Mouse (Mus musculus) megakaryocyte, embryonic 14.5 days (primary cell): ENCODE data around the gene Camp. TPM values are rescaled to one million over a fixed set of nuclear protein-coding genes. Genes with fewer than 3 reads are reported as not detected.

Experiments
- H3K27me3 ChIP-seq: replicated peaks from 2 replicates; pipeline ENCODE3; 2012; ENCODE audit warnings: inconsistent platforms
- H3K36me3 ChIP-seq: replicated peaks from 2 replicates; pipeline ENCODE3; 2012; ENCODE audit warnings: low read length, inconsistent platforms, mixed read lengths
- H3K4me1 ChIP-seq: 2 replicates; pipeline ENCODE4 v1.6.1; 2012; ENCODE audit warnings: inconsistent platforms
- H3K4me3 ChIP-seq: replicated peaks from 2 replicates; pipeline ENCODE3; 2012; ENCODE audit warnings: moderate library complexity, mild to moderate bottlenecking, inconsistent platforms
- H3K9me3 ChIP-seq: 2 replicates; pipeline ENCODE4 v1.6.1; 2012; ENCODE audit warnings: inconsistent platforms
- FLI1 ChIP-seq: IDR thresholded peaks from 2 replicates; pipeline ENCODE4 v1.6.1; 2012; ENCODE audit warnings: low read length, inconsistent platforms, mixed read lengths
- GATA1 ChIP-seq: IDR thresholded peaks from 3 replicates; pipeline ENCODE4 v1.6.1; 2012; ENCODE audit warnings: mixed read lengths, low read length, inconsistent platforms, borderline replicate concordance
- polyA plus RNA-seq: library from polyadenylated mRNA; stranded (reverse); fragments of >175 nt; gene quantifications from 2 replicates; pipeline ENCODE4 v1.2.3, GENCODE M21; 2012; ENCODE audit warnings: low replicate concordance; ENCODE audit not compliant: insufficient read depth

Camp gene
- 9.6 TPM in 1 of 2 replicates, not detected in the other for polyA plus RNA-seq

DNA sequence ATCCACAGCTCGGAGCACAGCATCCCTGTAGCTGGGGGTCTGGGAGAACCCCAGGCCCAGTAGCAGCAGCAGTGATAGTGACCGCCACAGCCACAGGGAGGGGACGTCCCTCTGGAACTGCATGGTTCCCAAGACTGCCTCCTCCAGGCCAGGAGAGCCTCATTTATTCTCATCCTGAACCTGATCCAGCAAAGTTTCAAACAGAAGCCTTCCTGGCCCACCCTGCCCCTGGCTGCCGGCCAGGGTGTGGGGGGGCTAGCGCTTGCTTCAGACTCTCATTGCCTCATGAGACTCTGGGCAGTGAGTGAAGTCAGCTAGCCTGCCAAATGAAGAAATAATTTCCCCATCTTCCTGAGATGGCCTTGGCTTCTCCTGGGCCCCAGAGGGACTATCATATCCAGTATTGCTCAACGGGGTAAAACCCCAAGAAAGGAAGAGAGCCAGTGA, at the start of gene Camp:
TSS of gene Camp (minus strand) at position 306 of the 447 bp plus-strand sequence.
- Histone ChIP-seq H3K9me3 (no peaks in the 10 kb centered on the region), H3K27me3 (no peaks in the 10 kb centered on the region), H3K4me1 (no peaks in the 10 kb centered on the region), H3K36me3 (peaks cover 4% of the 10 kb centered on the region), H3K4me3 (no peak within 1 kb of the TSS)
- no peak for TF ChIP-seq GATA1
- TF ChIP-seq FLI1, result no peak

DNA sequence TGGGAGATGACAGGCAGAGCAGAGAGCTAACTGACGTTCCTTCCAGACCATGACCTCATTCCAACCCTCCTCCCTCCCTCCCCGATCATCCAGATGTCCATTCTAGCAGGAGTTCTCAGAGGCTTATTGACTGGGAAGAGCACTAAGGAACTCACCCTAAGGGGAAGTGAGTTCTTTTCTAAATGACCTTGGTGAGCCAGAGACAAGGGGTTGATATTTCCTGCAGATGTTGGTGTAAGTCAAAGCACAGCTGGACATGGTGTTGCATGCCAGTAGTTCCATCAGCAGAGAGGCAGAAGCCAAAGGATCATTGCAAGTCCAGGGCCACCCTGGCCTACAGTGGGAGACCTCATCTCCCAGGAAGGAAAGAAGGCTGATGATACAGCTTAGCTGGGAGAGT, 48.6 kb upstream of the Camp start:
- H3K27me3 ChIP-seq, result peaks cover 7% of the 10 kb centered on the region
- peaks cover 34% of the 10 kb centered on the region for H3K36me3 ChIP-seq
- H3K4me3 ChIP-seq, result no peak overlapping the region
- no peaks in the 10 kb centered on the region for H3K9me3 ChIP-seq
- H3K4me1 ChIP-seq, result peaks cover 30% of the 10 kb centered on the region
- no peak for TF ChIP-seq FLI1

DNA sequence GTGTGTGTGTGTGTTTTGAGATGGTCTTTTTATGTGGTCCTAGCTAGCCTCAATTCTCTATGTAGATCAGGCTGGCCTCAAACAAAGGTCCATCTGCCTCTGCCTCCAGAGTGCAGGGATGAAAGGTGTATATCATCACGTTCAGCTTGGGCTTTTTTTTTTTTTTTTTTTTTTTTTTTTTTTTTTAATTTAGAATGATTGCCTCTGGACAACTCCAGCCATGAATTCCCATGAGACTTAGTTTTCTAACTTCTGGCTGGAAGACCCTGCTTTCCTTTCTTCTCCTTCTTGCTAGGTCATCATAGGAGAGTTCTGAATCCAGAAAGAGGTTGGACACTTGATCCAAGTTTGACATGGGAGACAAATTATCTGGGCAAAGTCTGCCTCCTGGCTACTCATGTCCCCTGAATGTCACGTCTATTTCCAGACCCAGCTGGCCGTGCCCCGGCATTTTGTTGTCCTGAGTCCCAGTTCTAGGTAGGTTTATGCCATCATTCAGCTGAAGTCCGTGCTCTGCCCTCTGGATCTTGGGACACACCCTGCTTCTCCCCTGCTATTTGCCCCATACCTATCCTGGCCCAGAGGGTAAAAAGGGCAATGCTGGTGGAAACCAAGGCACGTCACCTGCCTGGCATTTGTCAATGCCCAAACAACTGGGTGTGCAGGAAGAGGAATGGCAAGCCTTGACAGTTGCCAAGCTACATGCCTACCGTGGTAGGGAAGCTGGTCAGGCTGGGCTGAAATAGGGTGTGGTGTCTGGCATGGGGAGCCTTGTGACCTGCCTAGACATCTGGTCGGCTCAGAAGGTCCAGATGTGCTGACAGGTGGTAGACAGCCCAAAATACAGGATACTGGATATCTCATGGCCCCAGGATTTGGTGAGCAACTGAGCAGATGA, 47.1 kb upstream of the Camp start:
- peaks cover 5% of the 10 kb centered on the region for H3K27me3 ChIP-seq
- H3K4me1 ChIP-seq, result peaks cover 19% of the 10 kb centered on the region
- H3K9me3 ChIP-seq, result no peaks in the 10 kb centered on the region
- peaks cover 48% of the 10 kb centered on the region for H3K36me3 ChIP-seq
- TF ChIP-seq GATA1, result no peak
- TF ChIP-seq FLI1, result no peak
- no peak overlapping the region for H3K4me3 ChIP-seq

DNA sequence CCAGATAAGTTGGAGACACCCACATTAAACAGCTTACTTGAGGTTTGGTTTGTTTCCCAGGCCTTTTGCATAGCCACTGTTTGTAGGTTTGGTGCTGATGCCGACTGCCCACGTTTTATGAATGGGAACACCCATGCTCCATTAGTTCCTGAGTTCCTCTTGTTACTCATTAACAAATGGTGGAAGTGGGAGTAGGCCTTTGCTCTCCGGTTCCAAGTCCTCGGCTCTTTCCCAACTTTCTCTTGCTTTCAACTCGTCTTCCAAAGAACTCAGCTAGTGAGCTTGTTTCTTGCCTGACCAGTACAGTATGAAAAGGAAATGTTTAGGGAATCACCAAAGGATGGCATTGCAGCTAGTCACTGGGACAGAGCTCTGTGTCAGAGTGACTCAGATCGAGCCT, 46.2 kb upstream of the Camp start:
- peaks cover 57% of the 10 kb centered on the region for H3K36me3 ChIP-seq
- peaks cover 3% of the 10 kb centered on the region for H3K27me3 ChIP-seq
- H3K4me3 ChIP-seq, result no peak overlapping the region
- no peaks in the 10 kb centered on the region for H3K9me3 ChIP-seq
- peaks cover 19% of the 10 kb centered on the region for H3K4me1 ChIP-seq
- no peak for TF ChIP-seq FLI1
- no peak for TF ChIP-seq GATA1

DNA sequence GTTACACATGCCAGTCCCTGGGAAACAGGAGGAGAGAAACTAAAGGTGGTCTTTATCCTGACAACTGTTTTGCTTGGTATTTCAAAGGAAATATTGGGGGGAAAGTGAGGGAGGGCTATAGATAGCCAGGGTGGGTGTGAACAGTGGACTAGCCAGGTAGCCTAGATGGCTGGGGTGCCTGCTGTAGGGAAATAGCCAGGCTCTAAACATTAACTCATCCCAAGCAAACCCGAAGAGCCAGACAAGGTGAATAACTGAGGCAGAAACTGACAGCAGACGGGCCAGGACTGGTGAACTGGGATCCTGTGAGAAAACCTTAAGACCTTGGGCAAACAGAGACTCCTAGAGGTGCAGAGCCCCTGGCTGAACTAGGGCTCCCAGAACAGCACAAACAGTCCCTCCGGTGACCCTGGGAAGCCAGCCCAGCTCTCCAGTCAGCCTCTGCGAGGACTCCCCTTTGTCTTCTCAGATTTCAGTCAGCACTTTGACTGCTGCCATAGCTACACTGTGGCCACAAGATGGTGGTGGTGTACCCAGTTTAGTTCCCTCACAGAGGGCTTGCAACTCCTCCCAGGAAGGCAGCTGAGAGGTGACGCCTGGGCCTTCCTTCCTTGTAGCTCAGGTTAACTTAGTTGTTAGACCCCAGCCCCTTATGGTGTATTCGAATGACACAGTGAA, 45.1 kb upstream of the Camp start:
- Histone ChIP-seq H3K36me3 (peaks cover 68% of the 10 kb centered on the region), H3K4me3 (no peak overlapping the region), H3K27me3 (no peaks in the 10 kb centered on the region), H3K9me3 (no peaks in the 10 kb centered on the region), H3K4me1 (peaks cover 19% of the 10 kb centered on the region)
- no peak for TF ChIP-seq FLI1
- no peak for TF ChIP-seq GATA1

DNA sequence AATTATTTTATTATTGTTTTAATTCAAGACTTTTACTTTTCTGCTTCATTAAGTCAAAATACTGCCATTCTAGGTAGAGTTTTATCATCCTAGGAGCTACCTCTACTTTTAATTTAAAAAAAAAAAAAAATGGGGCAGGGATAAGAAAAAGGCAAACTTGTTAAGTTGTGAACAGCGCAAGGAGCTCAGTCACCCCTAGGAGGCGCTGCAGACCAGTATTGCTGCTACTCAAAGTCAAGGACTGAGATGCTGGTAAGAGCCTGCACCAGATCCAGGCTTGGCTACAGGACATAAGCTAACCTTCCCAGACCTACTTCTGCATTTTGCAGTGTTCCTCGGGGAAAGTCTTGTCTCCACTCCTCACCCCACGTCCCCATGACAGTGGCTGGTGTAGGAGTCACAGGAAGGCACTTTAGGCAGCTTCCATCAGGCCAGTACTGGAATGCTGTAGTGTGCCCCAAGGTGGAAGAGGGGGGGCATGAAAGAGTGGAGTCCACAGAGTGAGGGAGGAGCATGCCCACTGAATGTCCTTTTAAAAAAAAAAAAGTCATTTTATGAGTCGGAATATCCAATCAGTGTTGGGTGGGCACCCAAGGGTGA, 43.3 kb upstream of the Camp start:
- Histone ChIP-seq H3K4me3 (no peak overlapping the region), H3K27me3 (no peaks in the 10 kb centered on the region), H3K9me3 (no peaks in the 10 kb centered on the region), H3K36me3 (peaks cover 86% of the 10 kb centered on the region), H3K4me1 (peaks cover 12% of the 10 kb centered on the region)
- no peak for TF ChIP-seq FLI1
- TF ChIP-seq GATA1, result no peak

DNA sequence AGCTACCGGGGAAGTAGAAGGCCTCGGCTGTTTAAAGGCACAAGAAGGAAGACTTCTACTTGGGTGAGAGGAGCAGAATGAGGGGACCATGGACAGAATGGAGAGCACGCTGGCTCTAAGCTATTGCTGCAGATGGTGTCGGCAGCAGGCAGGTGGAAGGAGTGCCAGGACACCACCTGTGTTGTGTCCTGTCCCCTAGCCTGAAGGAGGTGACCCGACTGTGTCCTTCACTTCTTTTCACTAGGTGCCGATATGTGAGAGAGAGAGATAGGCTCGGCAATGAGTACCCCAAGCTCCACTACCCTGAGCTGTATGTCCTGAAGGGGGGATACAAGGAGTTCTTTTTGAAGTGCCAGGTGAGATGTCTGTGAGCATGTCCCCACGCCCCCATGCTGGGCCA, 42.1 kb upstream of the Camp start:
- TF ChIP-seq FLI1, result no peak
- no peak for TF ChIP-seq GATA1
- Histone ChIP-seq H3K36me3 (peaks cover 93% of the 10 kb centered on the region), H3K27me3 (no peaks in the 10 kb centered on the region), H3K4me3 (no peak overlapping the region), H3K9me3 (no peaks in the 10 kb centered on the region), H3K4me1 (peaks cover 11% of the 10 kb centered on the region; the same call in 1 of the 2 replicates)

DNA sequence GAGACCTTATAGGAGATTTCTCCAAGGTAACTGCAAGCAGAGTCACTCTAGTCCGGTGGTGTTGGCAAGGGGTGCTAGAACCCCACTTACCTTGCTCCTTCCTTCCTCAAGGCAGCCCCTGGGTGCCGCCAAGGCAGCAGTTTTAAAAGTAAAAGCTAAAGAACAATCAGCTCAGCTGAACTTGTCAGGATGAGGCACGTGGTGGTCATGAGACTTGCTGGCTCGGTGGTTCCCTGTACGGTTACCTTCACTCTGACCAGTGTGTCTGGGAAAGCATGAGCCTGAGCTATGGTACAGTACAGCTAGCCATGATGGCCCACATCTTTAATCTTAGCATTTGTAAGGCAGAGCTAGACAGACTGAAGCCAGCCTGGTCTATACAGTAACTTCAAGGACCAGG, 37.9 kb upstream of the Camp start:
- peaks cover 100% of the 10 kb centered on the region for H3K36me3 ChIP-seq
- no peaks in the 10 kb centered on the region for H3K27me3 ChIP-seq
- H3K4me3 ChIP-seq, result no peak overlapping the region
- TF ChIP-seq GATA1 (no peak), FLI1 (no peak)
- no peaks in the 10 kb centered on the region for H3K9me3 ChIP-seq
- 0 out of 2 replicates have a peak, but pooled peaks cover 5% of the 10 kb centered on the region for H3K4me1 ChIP-seq

DNA sequence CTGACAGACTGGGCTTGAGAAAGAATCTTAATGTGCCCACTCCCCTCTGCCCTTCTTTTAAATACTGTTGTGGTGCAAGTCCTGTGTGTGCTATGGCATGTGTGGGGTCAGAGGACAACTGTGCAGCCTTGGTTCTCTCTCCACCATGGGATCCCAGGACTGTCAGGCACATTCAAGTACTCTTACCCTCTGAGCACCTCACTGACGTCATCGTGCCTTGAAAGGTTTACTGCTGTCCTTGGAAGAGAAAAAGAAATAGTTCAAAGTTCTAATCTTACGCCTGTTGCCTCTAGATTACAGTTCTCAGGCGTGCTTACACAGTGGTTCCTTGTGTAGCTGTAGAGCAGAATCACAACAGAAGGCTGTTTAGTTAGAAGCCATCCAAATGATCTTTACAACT, 36.8 kb upstream of the Camp start:
- Histone ChIP-seq H3K4me1 (0 out of 2 replicates have a peak, but pooled peaks cover 5% of the 10 kb centered on the region), H3K27me3 (no peaks in the 10 kb centered on the region), H3K9me3 (no peaks in the 10 kb centered on the region)

DNA sequence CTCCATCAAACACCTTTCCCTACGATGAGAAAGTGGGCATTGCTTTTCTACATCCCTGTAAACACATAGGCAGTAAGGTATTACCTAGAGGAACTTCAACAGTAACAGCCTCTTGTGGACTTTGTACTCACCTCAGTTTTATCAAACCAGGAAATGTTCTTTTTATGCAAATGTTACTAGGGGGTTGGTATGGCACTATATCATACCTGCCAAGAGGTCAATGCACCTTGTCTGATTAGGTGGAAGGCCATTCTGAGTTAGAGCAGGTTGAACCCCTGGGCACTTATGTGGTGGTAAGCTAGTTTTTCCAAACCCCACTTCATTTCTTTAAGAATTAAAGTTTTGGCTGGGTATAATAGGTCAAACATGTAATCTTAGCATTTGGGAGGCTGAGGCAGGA, 29.9 kb upstream of the Camp start:
- Histone ChIP-seq H3K4me3 (no peak overlapping the region), H3K9me3 (no peaks in the 10 kb centered on the region), H3K4me1 (peaks cover 24% of the 10 kb centered on the region), H3K27me3 (no peaks in the 10 kb centered on the region), H3K36me3 (peaks cover 66% of the 10 kb centered on the region)
- TF ChIP-seq FLI1 (no peak), GATA1 (no peak)

More for the DNA sequence above, 36.8 kb upstream of the Camp start:
- H3K4me3 ChIP-seq, result no peak overlapping the region
- peaks cover 100% of the 10 kb centered on the region for H3K36me3 ChIP-seq
- TF ChIP-seq FLI1, result no peak
- TF ChIP-seq GATA1, result no peak
